Mouse (Mus musculus) adrenal gland, adult 8-10 months (tissue): Measurements from ENCODE around the gene Slc6a6. TPM values are rescaled to one million over a fixed set of nuclear protein-coding genes. Genes with fewer than 3 reads are reported as not detected.

Source experiments
- DNase-seq: peaks from one replicate; pipeline ENCODE4 v3.0.0; 2022
- total RNA-seq, 4 experiments: library from RNA; stranded (reverse); gene quantifications; 2 replicates each; pipeline ENCODE4 v1.2.4; 2022

Slc6a6 gene
- 100 to 1,000 TPM; 468 to 562 (median 518) TPM for total RNA-seq

GRCm38 (mm10) chr6:91683602-91684473 is at the start of gene Slc6a6:
Gene Slc6a6 (plus strand): TSS chr6:91684053.
- DNase-seq = peak; percentile 93

GRCm38 (mm10) chr6:91634417-91634816 is 49.4 kb upstream of the Slc6a6 start:
- no peak for DNase-seq

GRCm38 (mm10) chr6:91634876-91635275 is 49.0 kb upstream of the Slc6a6 start:
- peak; percentile 66 for DNase-seq

DNA sequence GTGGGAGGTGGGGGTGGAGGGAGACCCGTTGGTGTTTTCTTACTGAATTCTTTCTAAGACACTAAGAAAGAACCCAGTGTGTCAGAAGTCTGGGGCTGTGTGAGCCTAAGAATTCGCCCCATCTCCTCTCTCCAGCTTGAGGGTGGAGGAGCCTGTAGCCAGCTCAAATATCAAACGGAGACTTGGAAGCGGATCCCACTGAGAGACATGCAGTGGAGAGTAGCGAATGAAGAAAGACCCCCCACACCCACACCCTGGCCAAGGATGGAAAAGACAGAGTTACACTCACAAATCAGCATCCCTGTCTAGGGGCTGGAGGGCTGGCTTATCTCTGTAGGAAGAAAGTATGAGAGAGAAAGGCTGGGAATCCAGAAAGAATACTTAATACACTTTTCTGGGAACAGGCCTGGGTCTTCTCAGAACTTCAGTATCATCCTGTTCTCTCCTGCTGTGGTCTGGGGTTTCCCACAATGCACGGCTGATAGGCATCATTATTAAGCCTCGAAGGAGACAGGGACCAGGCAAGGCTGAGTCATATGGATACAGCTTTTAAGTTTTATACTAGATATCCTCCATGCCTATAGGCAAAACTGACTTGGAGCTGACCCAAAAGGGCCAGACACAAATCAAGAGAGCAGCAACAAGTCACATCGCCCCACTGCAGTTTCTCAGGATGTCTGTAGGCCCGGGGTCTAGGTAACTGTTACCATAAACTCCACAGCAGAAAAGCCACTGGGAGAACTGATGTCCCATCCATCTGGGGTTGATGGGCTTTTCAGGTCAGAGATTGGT is 45.5 kb upstream of the Slc6a6 start:
- DNase-seq = no peak

GRCm38 (mm10) chr6:91643011-91643410 is 40.8 kb upstream of the Slc6a6 start:
- DNase-seq = no peak

GRCm38 (mm10) chr6:91643416-91643921 is 40.4 kb upstream of the Slc6a6 start:
- no peak for DNase-seq

- DNase-seq = no peak
These were observed 37.8 kb upstream of the Slc6a6 start for GRCm38 (mm10) chr6:91646019-91646418.

- DNase-seq = no peak
These were observed 37.0 kb upstream of the Slc6a6 start for GRCm38 (mm10) chr6:91646822-91647221.

DNA sequence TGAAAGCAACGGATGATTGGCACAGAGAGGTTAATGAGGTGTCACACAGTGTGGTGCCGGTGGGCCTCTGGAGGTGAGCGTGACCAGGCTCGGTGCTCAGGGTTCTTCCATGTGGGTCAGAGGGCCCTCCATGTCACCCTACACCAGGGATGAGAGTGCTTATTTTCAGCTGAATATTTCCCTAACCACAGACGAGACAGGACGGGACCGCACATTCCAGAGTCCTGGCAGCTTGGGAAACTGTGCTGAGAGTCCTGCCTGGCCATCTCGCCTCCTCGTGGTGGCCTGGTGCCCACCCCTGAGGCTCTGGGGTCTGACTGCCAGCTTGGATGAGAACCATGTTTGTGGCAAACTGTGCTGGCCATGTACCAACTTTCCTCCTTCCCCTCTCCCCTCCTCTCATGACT is 36.5 kb upstream of the Slc6a6 start:
- no peak for DNase-seq

DNA sequence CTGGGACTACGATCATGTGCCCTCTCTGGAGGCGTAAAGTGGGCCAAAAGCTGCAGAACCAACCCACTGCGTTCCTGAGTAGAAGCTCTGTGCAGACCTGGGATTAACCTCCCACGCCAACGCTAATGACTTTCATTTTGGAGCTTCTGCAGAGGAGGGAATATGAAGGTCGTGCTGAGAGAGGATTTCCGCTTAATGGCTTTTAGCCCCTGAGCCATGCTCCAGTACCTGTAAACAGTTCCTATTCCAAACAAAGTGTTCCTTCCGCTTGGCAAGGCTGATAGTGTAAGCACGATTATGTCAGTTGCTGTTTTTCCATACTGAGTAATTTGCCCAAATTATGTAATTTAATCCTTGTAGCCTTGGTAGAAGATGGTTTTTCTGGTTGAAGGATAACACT is 33.6 kb upstream of the Slc6a6 start:
- no peak for DNase-seq

GRCm38 (mm10) chr6:91652296-91652695 is 31.6 kb upstream of the Slc6a6 start:
- no peak for DNase-seq

DNA sequence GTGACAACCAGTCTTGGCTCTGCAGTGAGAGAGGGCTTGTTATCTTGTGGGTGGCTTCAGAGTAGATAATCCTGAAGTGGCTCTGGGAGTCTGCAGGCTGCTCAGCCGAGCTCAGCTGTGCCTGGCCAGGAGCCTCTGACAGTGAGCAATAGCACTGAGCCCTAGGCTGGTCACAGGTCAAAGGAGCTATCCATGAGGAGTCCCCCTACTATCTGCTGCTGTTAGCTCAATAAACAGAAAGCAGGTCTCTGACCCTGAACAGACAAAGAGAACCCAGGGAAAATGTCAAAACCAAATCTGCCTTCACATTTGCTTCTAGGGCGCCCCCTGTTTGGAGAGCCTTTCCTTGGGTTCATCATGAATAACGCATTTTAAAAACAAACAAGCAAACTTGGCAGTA is 28.6 kb upstream of the Slc6a6 start:
- no peak for DNase-seq

DNA sequence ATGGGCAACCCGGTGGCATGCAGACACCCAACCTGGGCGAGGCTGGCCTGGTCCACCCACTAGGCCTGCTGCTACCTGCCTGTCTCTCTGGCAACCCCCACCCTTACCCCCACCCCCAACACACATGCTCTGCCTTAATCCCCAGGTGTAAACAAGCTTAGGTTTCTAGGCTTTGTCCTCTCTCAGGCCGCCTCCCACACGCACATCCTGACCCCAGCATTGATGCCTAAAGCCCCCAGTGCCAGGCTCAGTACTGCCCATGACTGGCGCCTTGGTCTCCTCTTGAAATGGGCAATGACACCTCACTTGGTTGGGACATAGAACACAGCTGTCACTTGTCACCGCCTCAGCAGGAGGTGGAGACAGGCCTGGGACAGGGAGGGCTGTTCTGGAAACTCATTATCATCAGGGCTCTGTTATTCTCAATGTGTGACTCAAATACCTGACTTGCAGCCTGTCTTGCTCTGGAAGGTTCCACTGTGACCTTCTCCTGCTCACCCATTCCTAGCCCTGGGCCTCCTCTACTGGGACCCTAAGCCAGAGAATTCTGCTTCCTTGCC is 27.9 kb upstream of the Slc6a6 start:
- no peak for DNase-seq

- DNase-seq = no peak
These were observed 25.6 kb upstream of the Slc6a6 start for GRCm38 (mm10) chr6:91658288-91658687.

DNA sequence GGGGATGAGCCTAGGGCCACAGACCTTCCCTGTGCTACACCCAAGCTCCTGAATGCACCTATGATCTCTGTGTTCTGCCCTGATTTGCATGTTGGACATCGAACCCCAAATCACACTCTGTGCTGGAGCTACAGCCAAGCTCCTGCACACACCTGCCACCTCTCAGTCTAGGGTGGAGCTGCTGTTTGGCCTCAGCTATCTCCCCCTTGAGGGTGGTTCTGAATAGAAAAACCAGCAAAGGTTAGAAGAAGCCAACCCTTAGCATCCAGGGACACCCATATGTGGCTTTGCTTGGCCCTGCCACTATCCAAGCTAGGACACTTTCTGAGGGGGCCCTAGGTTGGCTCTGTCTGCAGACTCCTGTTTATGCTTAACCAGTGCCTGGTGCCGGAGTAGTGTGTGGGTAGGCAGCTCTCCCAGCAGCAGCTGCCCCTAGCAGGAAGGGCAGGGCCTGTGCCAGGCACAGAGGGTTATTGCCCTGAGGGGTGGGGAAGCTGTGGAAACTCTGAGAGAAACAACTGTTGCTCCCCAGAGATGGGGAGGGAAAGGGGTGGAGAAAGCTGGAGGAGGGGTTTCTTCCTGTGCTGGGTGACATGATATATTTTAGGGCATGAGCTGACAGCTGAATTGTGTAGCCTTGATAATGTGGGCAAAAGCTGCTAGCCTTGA is 23.9 kb upstream of the Slc6a6 start:
- peak; percentile 66 for DNase-seq

DNA sequence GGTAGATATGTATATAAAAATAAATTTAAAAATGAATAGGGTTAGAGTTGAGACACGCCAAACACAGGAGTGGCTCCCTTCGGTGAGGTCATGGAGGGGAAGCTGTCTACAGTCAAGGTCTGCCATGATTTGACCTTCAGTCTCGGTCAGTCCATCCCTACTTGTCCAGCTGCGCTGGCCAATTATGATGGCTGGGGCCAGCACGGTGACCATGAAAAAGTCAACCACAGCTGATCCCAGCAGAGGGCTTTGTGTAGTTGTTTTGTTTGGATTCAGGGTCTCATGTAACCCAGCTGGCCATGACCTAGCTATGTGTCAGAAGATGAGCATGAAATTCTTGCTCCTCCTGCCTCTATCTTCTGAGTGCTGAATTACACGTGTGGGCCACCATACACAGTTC is 21.6 kb upstream of the Slc6a6 start:
- DNase-seq = peak; percentile 86

DNA sequence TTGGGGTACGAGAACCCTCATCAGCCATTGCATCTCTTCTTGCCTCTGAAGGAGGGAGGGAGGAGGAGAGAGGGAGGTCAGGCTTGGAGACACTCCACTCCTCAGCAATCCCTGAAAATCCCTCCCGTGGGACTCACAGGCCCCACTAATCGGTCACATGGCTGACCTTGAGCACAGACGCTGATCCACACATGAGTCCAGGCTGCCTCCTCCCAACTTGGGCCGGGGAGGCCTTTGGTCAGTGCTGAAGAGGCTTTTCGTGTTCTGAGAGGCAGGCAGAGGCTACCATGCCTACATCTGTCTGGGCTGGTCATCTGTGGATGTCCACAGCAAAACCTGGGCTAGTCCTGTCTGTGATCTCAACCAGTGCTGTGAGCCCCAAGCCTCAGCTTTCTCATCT is 20.2 kb upstream of the Slc6a6 start:
- peak; percentile 49 for DNase-seq

- DNase-seq = no peak
These were observed 18.6 kb upstream of the Slc6a6 start for GRCm38 (mm10) chr6:91665267-91665666.

DNA sequence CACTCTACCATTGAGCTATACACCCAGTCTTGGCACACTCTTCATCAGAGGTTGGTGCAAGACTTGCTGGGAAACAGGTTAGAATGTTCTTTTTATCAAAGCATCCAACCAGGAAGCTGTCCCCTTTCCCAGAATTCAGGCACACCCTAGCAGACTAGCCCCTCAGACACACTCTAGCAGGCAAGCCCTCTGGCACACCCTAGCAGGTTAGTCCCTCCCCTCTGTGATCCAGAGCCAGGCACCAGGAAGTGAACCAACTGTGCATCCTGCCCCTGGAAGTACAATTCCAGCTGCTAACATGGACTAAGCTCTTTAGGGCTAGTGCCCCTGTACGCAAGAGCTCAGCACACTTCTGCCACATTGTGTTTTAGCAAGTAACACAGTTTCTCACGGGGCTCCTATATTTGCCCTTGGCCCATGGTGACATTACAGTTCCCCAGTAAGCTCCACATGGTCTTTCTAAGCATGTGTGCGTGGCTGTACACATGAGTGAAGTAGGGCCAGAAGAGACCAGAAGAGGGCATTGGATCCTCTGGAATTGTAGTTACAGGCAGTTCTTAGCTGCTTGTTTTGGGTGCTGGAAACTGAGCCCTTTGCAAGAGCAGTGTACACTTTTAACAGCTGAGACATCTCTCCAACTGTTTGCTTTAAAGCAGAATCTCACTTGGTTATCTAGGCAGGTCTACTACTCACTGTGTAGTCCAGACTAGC is 17.7 kb upstream of the Slc6a6 start:
- DNase-seq = no peak

GRCm38 (mm10) chr6:91667141-91667540 is 16.7 kb upstream of the Slc6a6 start:
- DNase-seq = no peak

DNA sequence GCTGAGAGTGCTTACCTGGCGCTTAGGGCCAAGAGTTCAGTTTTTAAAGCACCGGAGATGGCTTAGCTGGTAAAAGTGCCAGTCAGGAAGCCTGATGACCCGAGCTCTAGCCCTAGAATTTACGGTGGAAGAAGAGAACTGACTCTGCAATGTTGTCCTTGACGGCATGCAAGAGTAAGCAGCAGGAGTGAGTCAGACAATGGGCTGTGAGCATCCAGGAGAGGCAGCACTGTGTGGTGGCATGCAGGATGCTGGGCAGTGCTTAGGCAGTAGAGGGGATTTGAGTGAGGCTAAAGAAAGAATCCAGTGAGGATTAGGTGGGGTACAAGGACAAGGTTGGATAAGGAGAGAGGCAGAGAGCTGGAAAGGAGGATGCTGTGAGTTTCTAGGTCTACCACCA is 15.6 kb upstream of the Slc6a6 start:
- no peak for DNase-seq

- no peak for DNase-seq
These were observed 14.6 kb upstream of the Slc6a6 start for GRCm38 (mm10) chr6:91669270-91669669.
